Comparison of ENCODE assay signal across 8 mouse cellular contexts in the genomic region with DNA sequence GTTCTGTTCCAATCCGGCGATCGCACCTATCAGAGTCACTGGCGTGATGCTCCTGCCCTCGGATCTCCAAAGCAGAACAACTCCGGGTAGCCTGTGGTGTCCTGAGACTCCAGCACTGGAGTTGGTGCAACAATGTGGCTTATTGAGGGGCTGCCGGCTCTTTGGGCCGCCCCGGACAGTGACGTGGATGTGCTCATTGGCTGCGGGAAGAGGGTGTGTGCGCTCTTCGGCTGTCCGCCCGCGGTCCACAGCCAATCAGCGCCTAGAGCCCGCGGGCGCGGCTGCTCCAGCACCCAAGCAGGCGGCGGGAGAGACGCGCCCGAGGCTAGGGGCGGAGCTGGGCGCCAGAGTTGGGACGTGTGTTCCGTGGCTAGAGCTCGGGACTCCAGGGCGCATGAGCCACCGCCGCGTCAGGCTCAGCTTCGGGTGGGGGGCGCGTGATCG. TPM values are rescaled to one million over a fixed set of nuclear protein-coding genes. Genes with fewer than 3 reads are reported as not detected.
A peak's percentile ranks its signal among the peaks of the same experiment; 100 is the strongest.
DNase-seq lines count a peak whose midpoint lies in the region; ATAC-seq lines count a peak whose summit lies in the region.

A gene (minus strand): TSS at position 134 of the 444 bp plus-strand sequence.

- intact Hi-C loops in left cerebral cortex, postnatal 4 days (cut with DNase I), result no loop called here

- H3K27me3 ChIP-seq in embryonic facial prominence, embryonic 11.5 days (ENCODE audit: control insufficient read depth, insufficient read depth, low read length), result no peaks in the 10 kb centered on the region
- peaks cover 5% of the 10 kb centered on the region; the same call in 1 of the 2 replicates for H3K27me3 ChIP-seq in midbrain, embryonic 11.5 days (ENCODE audit: control insufficient read depth, insufficient read depth, low read length)

- peak; percentile 93 for DNase-seq in adrenal gland, postnatal 14 days
- DNase-seq in embryonic facial prominence, embryonic 11.5 days (ENCODE audit: low spot score), result peak; percentile 95
- DNase-seq in kidney, adult 11 months, result peak; percentile 59
- DNase-seq in left cerebral cortex, postnatal 4 days, result peak; percentile 85
- peak; percentile 96 for DNase-seq in midbrain, embryonic 11.5 days (ENCODE audit: low spot score, missing footprints)
- peak; percentile 68 for DNase-seq in right cerebral cortex, postnatal 4 days
- peak; percentile 92 for DNase-seq in yolk sac, embryonic 10.5 days (ENCODE audit: low spot score)

- H3K9me3 ChIP-seq in embryonic facial prominence, embryonic 11.5 days (replicated peaks; ENCODE audit: control insufficient read depth, low read length), result no peaks in the 10 kb centered on the region
- H3K9me3 ChIP-seq in midbrain, embryonic 11.5 days (ENCODE audit: control insufficient read depth, low read length), result no peaks in the 10 kb centered on the region

- H3K36me3 ChIP-seq in embryonic facial prominence, embryonic 11.5 days (replicated peaks; ENCODE audit: control insufficient read depth, insufficient read depth, low read depth, low read length), result no peaks in the 10 kb centered on the region
- no peaks in the 10 kb centered on the region for H3K36me3 ChIP-seq in midbrain, embryonic 11.5 days (ENCODE audit: control insufficient read depth, insufficient read depth, low read length)

- under 1% methylated on average over 39 of the region's 39 CpGs for WGBS in embryonic facial prominence, embryonic 11.5 days
- WGBS in midbrain, embryonic 11.5 days, result under 1% methylated on average over 39 of the region's 39 CpGs

- H3K4me3 ChIP-seq in embryonic facial prominence, embryonic 11.5 days (ENCODE audit: low read depth, low read length), result peak within 1 kb of the TSS; percentile 60
- H3K4me3 ChIP-seq in midbrain, embryonic 11.5 days (ENCODE audit: low read depth, low read length), result peak within 1 kb of the TSS; percentile 50

- no peaks in the 10 kb centered on the region for H3K4me1 ChIP-seq in embryonic facial prominence, embryonic 11.5 days (ENCODE audit: control insufficient read depth, insufficient read depth, low read length)
- peaks cover 9% of the 10 kb centered on the region; the same call in 1 of the 2 replicates for H3K4me1 ChIP-seq in midbrain, embryonic 11.5 days (ENCODE audit: control insufficient read depth, insufficient read depth, low read length)

- peak; percentile 96 for ATAC-seq in embryonic facial prominence, embryonic 11.5 days (replicated peaks; ENCODE audit: insufficient number of reproducible peaks, low FRiP score, low TSS enrichment, low read depth)
- peak; percentile 77 for ATAC-seq in granulocyte monocyte progenitor cell, adult 5-6 weeks (replicated peaks; ENCODE audit: poor library complexity, severe bottlenecking)
- peak; percentile 97 for ATAC-seq in midbrain, embryonic 11.5 days (ENCODE audit: low FRiP score)

- peak within 1 kb of the TSS; percentile 63 for H3K9ac ChIP-seq in embryonic facial prominence, embryonic 11.5 days (replicated peaks; ENCODE audit: low read length)
- H3K9ac ChIP-seq in midbrain, embryonic 11.5 days (ENCODE audit: low read length), result peak within 1 kb of the TSS; percentile 64

- H3K27ac ChIP-seq in embryonic facial prominence, embryonic 11.5 days (replicated peaks; ENCODE audit: low read depth, low read length), result peak within 1 kb of the TSS; percentile 38
- H3K27ac ChIP-seq in midbrain, embryonic 11.5 days (ENCODE audit: low read depth, low read length), result peak within 1 kb of the TSS; percentile 44; the same call in 1 of the 2 replicates

- peak within 1 kb of the TSS; percentile 96 for H3K4me2 ChIP-seq in embryonic facial prominence, embryonic 11.5 days (ENCODE audit: low read depth, low read length)
- peak within 1 kb of the TSS; percentile 93 for H3K4me2 ChIP-seq in midbrain, embryonic 11.5 days

RNA-seq across cellular contexts. Expression of the gene that starts here (rescaled TPM):
- total RNA-seq in adrenal gland, postnatal 14 days (2021), result 123 and 126 TPM in 2 replicates
- 17.0 and 17.3 TPM in 2 replicates for polyA plus RNA-seq in embryonic facial prominence, embryonic 11.5 days (2014; fragmentation: Nextera tagmentation; extraction: Ambion mirVana)
- total RNA-seq in granulocyte monocyte progenitor cell, adult 5-6 weeks (2014; fragmentation: Nextera tagmentation), result 38.6 and 70.1 TPM in 2 replicates
- 62.0 and 76.5 TPM in 2 replicates for total RNA-seq in granulocyte monocyte progenitor cell, adult 5-6 weeks (2017)
- total RNA-seq in left cerebral cortex, postnatal 4 days (2021), result 1 to 10 TPM; 2.4 to 3.4 TPM
- polyA plus RNA-seq in midbrain, embryonic 11.5 days (2014; fragmentation: Nextera tagmentation; extraction: Ambion mirVana), result 16.3 and 16.8 TPM in 2 replicates

Comparison
In these comparisons a context has a peak if more than half of its experiments do, and no peak if none do; other contexts are left out.
1. Peak in every context shown above with its lines: DNase-seq, ATAC-seq, H3K4me3 ChIP-seq and H3K27ac ChIP-seq.
2. RNA of the gene that starts here (total RNA-seq): 123 to 126 TPM in adrenal gland, postnatal 14 days and 38.6 to 76.5 TPM in granulocyte monocyte progenitor cell, adult 5-6 weeks; 2.4 to 3.4 TPM in left cerebral cortex, postnatal 4 days; every median in the first group is over 4 times any median in the second.